33 mouse cellular contexts compared by ENCODE assay signal in the genomic region with DNA sequence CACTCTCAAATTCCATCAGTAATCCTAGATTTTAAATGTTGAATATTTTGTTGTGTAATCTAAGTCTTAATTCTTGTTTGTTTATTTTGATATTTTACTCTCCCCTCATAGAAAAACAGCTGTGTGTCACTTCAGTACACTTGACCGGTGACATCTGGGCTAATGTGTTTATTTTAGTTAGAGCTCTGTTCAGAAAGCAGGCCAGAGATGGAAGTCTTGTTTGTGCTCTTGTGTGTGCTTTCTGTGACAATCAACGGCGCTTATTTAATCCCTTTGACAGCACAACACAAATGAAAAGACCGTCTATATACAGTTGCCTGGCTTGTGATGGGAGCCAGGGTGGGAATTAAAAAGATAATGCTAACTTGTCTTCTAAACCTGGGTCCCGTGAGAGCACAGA. TPM values are rescaled to one million over a fixed set of nuclear protein-coding genes. Genes with fewer than 3 reads are reported as not detected.
A peak's percentile ranks its signal among the peaks of the same experiment; 100 is the strongest.
DNase-seq lines count a peak whose midpoint lies in the region; ATAC-seq and TF ChIP-seq lines count a peak whose summit lies in the region.
"Had no signal": no experiment of that assay in that cellular context is flagged by ENCODE, and none has a peak within 500 bp of the region (broad histone marks: within the 10 kb centered on the region; RNA-seq: fewer than 3 reads in every experiment).

No protein-coding gene starts in this region.

- H3K4me1 ChIP-seq in kidney, postnatal 0 days (replicated peaks; ENCODE audit: insufficient read depth, low read length): peaks cover 7% of the 10 kb centered on the region; the same call in 1 of the 2 replicates
- peaks cover 38% of the 10 kb centered on the region for H3K4me1 ChIP-seq in lung, embryonic 15.5 days
- H3K4me1 ChIP-seq in lung, postnatal 0 days (ENCODE audit: insufficient read depth, low read depth, low read length): no peaks in the 10 kb centered on the region
- H3K4me1 ChIP-seq: liver, embryonic 13.5 days had no signal

- no peaks in the 10 kb centered on the region for H3K36me3 ChIP-seq in kidney, postnatal 0 days (ENCODE audit: insufficient read depth, low read length)
- no peaks in the 10 kb centered on the region for H3K36me3 ChIP-seq in lung, embryonic 15.5 days
- H3K36me3 ChIP-seq in lung, postnatal 0 days (ENCODE audit: insufficient read depth, low read length): no peaks in the 10 kb centered on the region
- H3K36me3 ChIP-seq: embryonic facial prominence, embryonic 10.5 days; embryonic facial prominence, embryonic 15.5 days; forebrain, embryonic 12.5 days; heart, embryonic 13.5 days; hindbrain, embryonic 10.5 days; hindbrain, embryonic 15.5 days; limb, embryonic 13.5 days; liver, embryonic 13.5 days; midbrain, embryonic 15.5 days; neural tube, embryonic 15.5 days had no signal

- no peak overlapping the region for H3K9ac ChIP-seq in kidney, postnatal 0 days (ENCODE audit: low read depth, low read length)
- no peak overlapping the region for H3K9ac ChIP-seq in lung, embryonic 15.5 days
- H3K9ac ChIP-seq in lung, postnatal 0 days (replicated peaks; ENCODE audit: low read depth): no peak overlapping the region
- H3K9ac ChIP-seq: embryonic facial prominence, embryonic 15.5 days; forebrain, embryonic 12.5 days; forebrain, postnatal 0 days; heart, embryonic 13.5 days; hindbrain, embryonic 15.5 days; limb, embryonic 13.5 days; liver, embryonic 13.5 days; midbrain, embryonic 15.5 days; neural tube, embryonic 15.5 days had no signal

- H3K4me3 ChIP-seq in kidney, postnatal 0 days (replicated peaks; ENCODE audit: low read depth, low read length): no peak overlapping the region
- H3K4me3 ChIP-seq in lung, embryonic 15.5 days: no peak overlapping the region
- H3K4me3 ChIP-seq in lung, postnatal 0 days (ENCODE audit: low read depth, low read length): no peak overlapping the region
- H3K4me3 ChIP-seq: embryonic facial prominence, embryonic 10.5 days; embryonic facial prominence, embryonic 15.5 days; forebrain, embryonic 12.5 days; heart, embryonic 13.5 days; hindbrain, embryonic 10.5 days; hindbrain, embryonic 15.5 days; left cerebral cortex, adult 2 months; limb, embryonic 13.5 days; liver, embryonic 13.5 days; midbrain, embryonic 15.5 days; neural tube, embryonic 15.5 days had no signal

- no peaks in the 10 kb centered on the region for H3K27me3 ChIP-seq in kidney, postnatal 0 days (ENCODE audit: insufficient read depth, low read length)
- no peaks in the 10 kb centered on the region for H3K27me3 ChIP-seq in lung, embryonic 15.5 days
- no peaks in the 10 kb centered on the region for H3K27me3 ChIP-seq in lung, postnatal 0 days (replicated peaks; ENCODE audit: insufficient read depth, low read length)
- H3K27me3 ChIP-seq: embryonic facial prominence, embryonic 15.5 days; forebrain, embryonic 12.5 days; hindbrain, embryonic 15.5 days; limb, embryonic 13.5 days; liver, embryonic 13.5 days; midbrain, embryonic 15.5 days; neural tube, embryonic 15.5 days had no signal

- no peak for TF ChIP-seq CTCF in kidney, postnatal 0 days (IDR thresholded peaks at IDR 0.05; ENCODE audit: low read depth)
- TF ChIP-seq CTCF in lung, postnatal 0 days (IDR thresholded peaks at IDR 0.05): no peak

- H3K27ac ChIP-seq in kidney, postnatal 0 days: no peak overlapping the region
- H3K27ac ChIP-seq in lung, embryonic 15.5 days: no peak overlapping the region
- H3K27ac ChIP-seq in lung, postnatal 0 days (ENCODE audit: low read length): no peak overlapping the region
- H3K27ac ChIP-seq: embryonic facial prominence, embryonic 10.5 days; embryonic facial prominence, embryonic 15.5 days; forebrain, embryonic 12.5 days; heart, embryonic 13.5 days; hindbrain, embryonic 10.5 days; hindbrain, embryonic 15.5 days; left cerebral cortex, adult 2 months; limb, embryonic 13.5 days; liver, embryonic 13.5 days; macrophage; midbrain, embryonic 15.5 days; neural tube, embryonic 15.5 days had no signal

- WGBS in kidney, postnatal 0 days: 23% methylated on average over 5 of the region's 5 CpGs
- WGBS in lung, embryonic 15.5 days: 19% methylated on average over 5 of the region's 5 CpGs
- 20% methylated on average over 5 of the region's 5 CpGs for WGBS in lung, postnatal 0 days

- DNase-seq in kidney, postnatal 0 days (ENCODE audit: low spot score): peak; percentile 77
- DNase-seq in kidney, adult 9 months: no peak
- DNase-seq in lung, adult 18-20 months: no peak
- DNase-seq in lung, postnatal 0 days (ENCODE audit: low spot score): peak; percentile 73
- peak; percentile 41 for DNase-seq in lung, postnatal 36 days
- DNase-seq in cerebellum, adult 8-10 months: no peak
- no peak for DNase-seq in thymus, postnatal 10 days (ENCODE audit: low spot score in 2 of 2)
- DNase-seq: adrenal gland, adult 8-10 months; B cell, adult 2 months; cerebellum, adult 2 months; cerebellum, postnatal 25 days; forebrain, postnatal 0 days; gastrocnemius, postnatal 10 days; heart, postnatal 10 days; kidney, adult 8-10 months; liver, embryonic 13.5 days; right cerebral cortex, adult 18-20 months; spleen, adult 18-20 months; thymus, adult 18-20 months; thymus, postnatal 36 days had no signal

- no peak overlapping the region for H3K4me2 ChIP-seq in kidney, postnatal 0 days (ENCODE audit: low read length)
- no peak overlapping the region for H3K4me2 ChIP-seq in lung, embryonic 15.5 days
- H3K4me2 ChIP-seq in lung, postnatal 0 days (replicated peaks; ENCODE audit: low read depth, low read length): no peak overlapping the region
- H3K4me2 ChIP-seq: embryonic facial prominence, embryonic 15.5 days; forebrain, embryonic 12.5 days; heart, embryonic 13.5 days; hindbrain, embryonic 15.5 days; limb, embryonic 13.5 days; liver, embryonic 13.5 days; midbrain, embryonic 15.5 days; neural tube, embryonic 15.5 days had no signal

- H3K9me3 ChIP-seq in kidney, postnatal 0 days (replicated peaks; ENCODE audit: low read length): no peaks in the 10 kb centered on the region
- no peaks in the 10 kb centered on the region for H3K9me3 ChIP-seq in lung, embryonic 15.5 days
- H3K9me3 ChIP-seq in lung, postnatal 0 days (ENCODE audit: low read length): no peaks in the 10 kb centered on the region
- H3K9me3 ChIP-seq: embryonic facial prominence, embryonic 10.5 days; embryonic facial prominence, embryonic 15.5 days; forebrain, embryonic 12.5 days; heart, embryonic 13.5 days; hindbrain, embryonic 10.5 days; hindbrain, embryonic 15.5 days; limb, embryonic 13.5 days; liver, embryonic 13.5 days; midbrain, embryonic 15.5 days; neural tube, embryonic 15.5 days had no signal

- TF ChIP-seq EP300 in lung, postnatal 0 days (IDR thresholded peaks at IDR 0.05): 0 out of 2 replicates have a peak, but pooled peaks have one; percentile 29

- ATAC-seq in kidney, postnatal 0 days (replicated peaks; ENCODE audit: low FRiP score, low read depth): no peak
- peak; percentile 73; the same call in 1 of the 2 replicates for ATAC-seq in lung, embryonic 15.5 days (ENCODE audit: borderline replicate concordance, extremely low read depth, low FRiP score, low TSS enrichment)
- peak; percentile 62 for ATAC-seq in lung, postnatal 0 days
- ATAC-seq: forebrain, postnatal 0 days; inflammation-experienced regulatory T-cells, adult 6 months; midbrain, embryonic 15.5 days had no signal

RNA-seq across cellular contexts. Expression of a gene that starts 53.9 kb away (rescaled TPM):
- 24.8 and 25.5 TPM in 2 replicates for polyA plus RNA-seq in kidney, postnatal 0 days (2015; fragmentation: Nextera tagmentation; extraction: Ambion mirVana)
- 23.7 and 24.3 TPM in 2 replicates for polyA plus RNA-seq in lung, embryonic 15.5 days (2015; fragmentation: Nextera tagmentation; extraction: Ambion mirVana)
- polyA plus RNA-seq in lung, postnatal 0 days (2015; fragmentation: Nextera tagmentation; extraction: Ambion mirVana): 8.5 and 9.0 TPM in 2 replicates

Comparison
In these comparisons a context has a peak if more than half of its experiments do, and no peak if none do; other contexts are left out.
1. DNase-seq: peak in kidney, postnatal 0 days (single experiment), lung, postnatal 0 days (single experiment) and lung, postnatal 36 days (single experiment); none in kidney, adult 9 months (single experiment), lung, adult 18-20 months (0 of 2), cerebellum, adult 8-10 months (single experiment) and thymus, postnatal 10 days (0 of 2).